Mouse (Mus musculus) ES-CJ7 (cell line): ENCODE data around the gene Prkca.

Source experiments
- DNase-seq: peaks from one replicate; pipeline ENCODE4 v3.0.0; 2011; ENCODE audit warnings: low read depth, low spot score

The Prkca gene

DNA sequence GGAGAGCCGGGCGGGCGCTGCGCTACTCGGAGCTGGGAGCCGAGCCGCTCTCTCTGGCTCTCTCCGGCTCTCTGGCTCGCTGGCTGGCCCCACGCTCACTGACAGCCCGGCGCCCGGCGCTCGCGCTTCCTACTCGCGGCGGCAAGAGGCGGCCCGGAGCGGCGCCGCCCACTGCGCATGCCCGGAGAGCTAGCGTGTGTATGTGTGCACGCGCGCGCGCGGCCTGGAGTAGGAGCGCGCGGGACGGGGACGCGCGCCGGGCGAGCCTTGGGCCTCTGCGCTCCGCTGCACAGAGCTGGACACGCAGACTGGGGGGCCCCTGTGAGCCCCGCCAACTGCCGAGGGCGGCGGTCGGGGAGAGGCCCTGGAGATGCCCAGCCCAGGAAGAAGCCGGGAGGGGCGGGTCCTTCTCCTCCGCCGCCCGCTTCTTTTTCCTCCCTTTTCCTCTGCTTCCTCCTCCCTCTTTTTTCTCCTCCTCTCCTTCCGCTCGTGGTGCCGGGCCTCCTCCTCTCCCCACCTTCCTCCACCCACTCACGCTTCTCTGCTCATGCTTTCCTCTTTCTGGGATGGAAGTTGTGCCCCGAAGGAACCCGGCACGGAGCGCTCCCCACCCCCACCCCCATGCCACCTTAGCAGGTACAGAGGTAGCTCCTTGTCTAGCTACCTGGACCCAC is at the start of gene Prkca:
Gene Prkca, minus strand, starts transcription at position 140 of the 674 bp plus-strand sequence.
- peak; percentile 90 for DNase-seq

DNA sequence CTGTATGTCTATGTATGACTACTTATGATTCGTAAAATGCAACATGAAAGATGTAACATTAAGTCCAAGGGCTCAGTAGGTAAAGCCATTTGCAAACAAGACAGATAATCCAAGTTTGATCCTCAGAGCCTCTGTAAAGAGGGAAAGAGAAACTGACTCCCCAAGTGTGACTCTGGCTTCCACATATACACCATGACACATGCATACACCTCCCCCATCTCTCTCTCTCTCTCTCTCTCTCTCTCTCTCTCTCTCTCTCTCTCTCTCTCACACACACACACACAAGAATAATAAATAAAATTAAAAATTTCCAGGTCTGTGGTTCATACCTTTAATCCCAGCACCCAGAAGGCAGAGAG is 41.9 kb upstream of the Prkca start:
- DNase-seq, result no peak

DNA sequence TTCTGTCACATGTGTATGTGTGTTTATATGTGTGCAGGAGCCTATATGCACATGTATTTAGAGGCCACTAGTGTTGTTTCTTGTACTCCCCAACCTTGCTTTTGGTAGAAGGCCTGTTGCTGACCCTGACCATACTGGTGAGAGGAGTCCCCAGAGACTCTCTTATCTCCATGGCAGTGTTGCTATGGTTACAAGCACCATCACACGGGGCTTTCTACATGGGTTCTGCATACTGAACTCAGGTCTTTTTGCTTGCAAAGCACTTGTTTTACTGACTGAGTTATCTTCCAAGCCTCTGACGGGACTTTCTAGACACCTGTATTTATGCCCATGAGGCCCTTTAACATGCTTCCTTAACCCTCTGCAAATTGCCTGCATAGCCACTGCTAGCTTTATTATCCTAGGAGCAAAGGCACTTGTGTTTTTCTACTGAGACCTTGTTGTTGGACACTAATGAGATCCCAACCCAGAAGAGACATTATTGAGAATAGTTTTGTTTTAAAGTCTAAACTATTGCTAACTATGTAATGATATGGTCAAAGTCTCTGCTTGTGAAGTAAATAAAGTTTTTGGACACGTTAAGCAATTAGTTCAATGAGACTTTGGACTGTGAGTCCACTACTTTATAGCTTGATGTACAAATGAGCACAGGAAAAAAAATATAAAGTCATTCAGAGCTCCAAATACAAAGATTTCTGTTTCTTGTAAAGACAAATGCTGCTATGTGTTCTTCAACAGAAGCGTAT is 41.4 kb upstream of the Prkca start:
- no peak for DNase-seq

DNA sequence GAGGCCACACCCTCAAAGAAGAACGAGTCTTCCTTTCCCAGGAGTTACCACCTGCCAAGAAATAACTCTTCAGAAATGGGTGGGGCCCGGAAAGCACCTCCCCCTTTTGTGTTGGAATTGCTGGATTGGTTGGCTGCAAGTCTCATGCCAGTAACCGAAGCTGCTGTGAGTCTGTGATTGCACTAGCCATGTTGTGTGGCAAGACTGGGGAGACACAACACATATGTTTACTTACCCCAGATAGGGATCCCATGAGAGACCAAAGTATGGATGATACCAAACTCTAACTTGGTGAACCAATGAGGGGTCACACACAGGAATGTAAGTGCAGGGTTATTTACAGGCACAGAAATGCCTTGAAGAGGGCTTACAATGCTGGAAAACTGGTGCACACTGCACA is 38.9 kb upstream of the Prkca start:
- DNase-seq, result no peak

DNA sequence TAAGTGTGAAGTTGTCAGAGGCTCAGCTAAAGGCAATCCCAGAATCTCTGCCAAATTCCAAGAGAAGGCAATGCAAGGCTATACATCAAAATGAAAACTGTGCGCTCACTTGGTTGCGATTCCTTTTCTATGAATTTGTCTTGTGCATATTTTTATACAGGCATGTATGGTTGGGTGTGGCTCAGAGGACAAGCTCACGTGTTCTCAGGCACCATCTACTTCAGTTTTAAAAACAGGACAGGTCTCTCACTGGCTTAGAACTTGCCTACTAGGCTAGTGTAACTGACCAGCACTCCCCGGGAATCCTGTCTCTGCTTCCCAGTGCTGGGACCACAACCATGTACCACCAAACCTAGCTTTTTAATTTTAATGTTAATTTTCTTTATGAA is 34.6 kb upstream of the Prkca start:
- no peak for DNase-seq

DNA sequence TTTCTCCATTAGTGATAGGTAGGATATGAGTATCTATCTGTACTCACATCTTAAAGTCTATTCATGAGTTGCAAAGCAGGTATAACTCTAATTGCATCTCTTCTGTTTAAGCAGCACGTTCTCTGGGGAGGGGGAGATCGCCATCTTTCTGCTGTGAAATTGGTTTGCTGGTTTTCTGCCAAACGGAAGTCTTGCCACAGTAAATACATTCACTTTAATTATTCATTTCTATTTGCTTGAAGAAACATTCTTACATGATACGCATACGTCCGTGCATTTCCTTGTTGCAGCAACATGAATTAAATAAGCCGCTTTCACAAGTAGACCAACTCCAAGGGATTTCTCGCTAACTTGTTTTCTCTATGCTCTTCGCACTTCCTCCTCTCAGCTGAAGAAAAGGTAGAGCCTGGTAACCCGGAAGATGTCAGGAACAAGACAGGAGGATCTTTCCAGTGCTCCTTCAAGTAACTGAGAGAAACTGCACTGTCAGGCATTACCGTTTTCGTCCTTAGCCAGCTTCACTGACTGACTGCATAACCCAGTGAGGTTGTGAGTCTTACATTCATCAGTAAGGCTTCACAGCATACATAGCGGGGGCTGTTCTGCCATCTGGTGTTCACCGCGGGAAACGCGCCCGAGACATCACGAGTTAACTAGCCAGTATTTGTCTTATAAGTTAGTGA is 34.1 kb upstream of the Prkca start:
- peak; percentile 77 for DNase-seq

DNA sequence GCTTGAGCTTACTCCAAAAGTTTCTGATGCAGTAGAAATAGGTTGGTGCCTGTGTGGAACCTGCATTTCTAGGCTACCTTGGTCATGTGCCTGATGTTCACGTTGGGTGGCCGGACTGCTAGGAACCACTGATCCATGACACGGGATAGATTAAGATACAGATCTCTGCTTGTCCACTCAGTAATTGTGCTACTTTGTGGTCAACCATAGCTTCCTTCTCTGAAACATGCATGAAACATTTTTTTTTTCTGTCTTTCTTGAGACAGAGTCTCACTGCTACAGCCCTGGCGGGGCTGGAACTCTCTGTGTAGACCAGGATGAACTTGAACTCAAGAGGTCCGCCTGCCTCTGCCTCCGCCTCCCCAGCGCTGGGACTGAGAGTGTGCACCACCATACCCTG is 33.1 kb upstream of the Prkca start:
- no peak for DNase-seq

DNA sequence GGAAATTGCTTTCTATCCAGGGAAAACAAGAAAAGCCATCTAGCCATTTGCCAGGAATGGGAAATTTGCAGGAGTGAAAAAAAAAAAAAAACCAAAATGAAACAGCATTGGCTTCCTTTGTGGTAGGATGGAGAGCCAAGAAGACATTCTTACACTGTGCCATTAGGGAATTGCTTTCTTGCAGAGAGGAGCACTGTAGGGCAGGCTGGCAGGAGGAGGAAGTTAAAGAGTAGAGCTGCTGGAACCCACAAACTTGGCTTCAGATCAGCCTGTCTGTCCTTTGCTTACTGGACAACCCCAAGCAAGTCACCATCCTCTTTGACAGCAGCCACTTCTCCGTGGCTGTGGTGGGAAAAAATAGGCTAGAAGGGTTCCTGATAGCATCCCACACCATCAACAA is 23.3 kb upstream of the Prkca start:
- DNase-seq, result no peak

DNA sequence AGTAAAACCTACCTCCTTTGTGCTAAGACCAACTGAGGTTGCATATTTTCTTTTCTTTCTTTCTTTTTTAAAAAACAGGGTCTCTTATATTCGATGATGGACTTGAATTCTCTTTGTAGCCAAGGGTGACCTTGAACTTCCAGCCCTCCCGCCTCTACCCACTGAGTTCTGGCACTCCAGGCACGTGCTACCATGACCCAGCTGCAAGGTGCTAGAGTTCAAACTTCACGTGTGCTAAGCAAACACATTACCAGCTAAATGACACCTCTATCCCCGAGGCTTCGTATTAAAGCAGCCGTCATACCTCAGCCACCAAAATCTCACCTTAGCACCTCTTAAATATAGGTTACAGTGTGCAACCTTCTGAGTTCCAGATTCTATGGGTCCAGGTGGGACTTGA is 21.9 kb upstream of the Prkca start:
- DNase-seq, result peak; percentile 17

DNA sequence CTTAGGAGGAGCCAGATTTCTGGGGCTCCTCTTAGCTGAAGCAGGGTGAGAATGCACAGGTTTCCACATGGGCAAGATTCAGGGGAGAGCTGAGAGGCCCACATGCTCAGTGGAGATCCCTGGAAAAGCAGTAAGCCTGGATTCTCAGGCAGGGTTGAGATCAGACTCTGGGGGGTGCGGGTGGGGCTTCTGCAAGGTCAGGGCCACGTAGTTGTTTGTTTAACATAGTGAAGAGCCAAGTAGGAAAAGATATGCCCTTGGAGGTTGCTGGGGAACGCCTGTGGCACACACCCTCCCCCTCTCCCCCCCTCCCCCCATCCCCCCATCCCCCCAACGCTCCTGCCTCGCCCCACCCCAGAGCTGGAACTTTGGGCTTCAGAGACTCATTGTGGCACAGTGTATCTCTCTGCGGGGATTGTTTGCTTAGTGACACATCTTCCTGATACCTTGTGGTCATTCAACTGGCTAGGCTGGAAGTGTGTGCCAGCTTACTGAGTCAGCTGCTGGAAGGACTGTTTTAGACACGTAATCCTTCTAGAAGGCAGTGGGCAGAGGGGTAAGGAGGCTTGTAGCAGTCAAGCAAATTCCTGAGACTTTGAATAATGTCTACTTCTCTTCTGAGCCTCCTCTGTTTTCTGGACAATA is 21.3 kb upstream of the Prkca start:
- DNase-seq, result peak; percentile 47

DNA sequence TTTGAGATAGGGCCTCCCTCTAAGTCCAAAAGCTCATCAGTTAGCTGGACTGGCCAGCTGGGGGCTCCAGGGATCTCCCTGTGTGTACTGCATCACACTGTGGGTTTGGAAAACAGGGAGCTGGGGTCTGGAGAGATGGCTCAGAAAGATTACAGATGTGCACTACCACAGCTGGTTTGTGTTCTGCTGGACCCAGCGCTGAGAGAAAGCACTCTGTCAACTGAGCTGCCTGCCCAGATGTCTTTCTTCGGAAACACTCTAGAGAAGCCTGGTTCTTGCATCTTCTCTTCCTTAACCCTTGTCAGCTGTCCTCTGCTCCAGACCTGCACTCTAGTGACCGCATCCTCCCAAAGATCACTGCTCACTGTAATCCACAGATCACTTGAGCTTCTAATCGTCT is 20.3 kb upstream of the Prkca start:
- no peak for DNase-seq

DNA sequence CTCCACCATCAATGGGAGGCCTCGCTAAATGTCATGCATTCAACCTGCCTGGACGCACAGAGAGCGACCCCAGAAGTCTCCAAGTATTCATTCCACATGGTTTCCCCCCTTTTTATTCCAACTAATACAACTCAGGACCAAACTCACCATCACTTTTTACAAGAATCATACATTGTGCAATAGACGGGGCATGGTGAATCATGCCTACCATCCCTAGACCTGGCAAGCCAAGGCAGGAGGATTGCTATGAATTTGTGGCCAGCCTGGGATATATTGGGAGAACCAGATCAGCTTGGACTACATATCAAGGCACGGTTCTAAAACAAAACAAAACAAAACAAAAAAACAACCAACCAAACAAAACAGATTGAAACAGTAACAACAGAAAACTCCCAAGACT is 19.2 kb upstream of the Prkca start:
- DNase-seq, result no peak

DNA sequence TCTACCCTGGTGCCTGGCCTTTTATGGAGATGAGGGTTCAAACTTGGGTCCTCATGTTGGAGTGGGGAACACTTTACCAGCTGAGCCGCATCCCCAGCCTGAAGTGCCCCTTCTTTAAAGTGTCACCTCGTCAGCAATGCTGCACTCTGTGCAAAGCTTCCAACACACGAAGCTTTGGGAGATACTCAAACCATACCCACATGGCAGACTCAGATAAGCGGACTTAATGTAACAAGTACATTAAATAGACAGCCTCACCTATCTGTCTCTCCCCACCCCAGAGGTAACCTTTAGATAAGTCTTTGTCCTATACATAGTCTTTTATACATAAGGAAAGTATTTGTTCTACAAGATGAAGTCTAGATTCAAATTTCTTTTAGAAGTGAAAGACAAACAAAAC is 17.3 kb upstream of the Prkca start:
- DNase-seq, result no peak

DNA sequence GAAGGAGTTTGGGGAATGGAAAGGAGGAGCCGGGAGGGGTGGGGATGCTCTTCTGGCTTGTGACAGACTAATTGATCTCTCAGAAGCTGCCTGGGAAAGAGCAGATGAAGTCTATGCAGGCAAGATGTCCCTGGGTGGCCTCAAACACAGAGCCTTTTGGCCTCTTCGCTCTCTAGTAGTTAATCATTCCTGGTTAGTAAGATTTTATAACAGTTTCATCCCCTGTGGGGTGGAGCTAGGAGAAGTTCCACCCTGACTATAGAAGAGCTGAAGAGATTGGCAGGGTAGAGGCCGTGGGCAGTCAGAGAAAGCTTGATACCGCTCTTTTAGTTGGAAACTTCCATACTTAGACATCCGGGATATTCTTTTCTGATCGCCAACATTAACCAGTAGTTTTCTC is 15.2 kb upstream of the Prkca start:
- DNase-seq, result no peak

DNA sequence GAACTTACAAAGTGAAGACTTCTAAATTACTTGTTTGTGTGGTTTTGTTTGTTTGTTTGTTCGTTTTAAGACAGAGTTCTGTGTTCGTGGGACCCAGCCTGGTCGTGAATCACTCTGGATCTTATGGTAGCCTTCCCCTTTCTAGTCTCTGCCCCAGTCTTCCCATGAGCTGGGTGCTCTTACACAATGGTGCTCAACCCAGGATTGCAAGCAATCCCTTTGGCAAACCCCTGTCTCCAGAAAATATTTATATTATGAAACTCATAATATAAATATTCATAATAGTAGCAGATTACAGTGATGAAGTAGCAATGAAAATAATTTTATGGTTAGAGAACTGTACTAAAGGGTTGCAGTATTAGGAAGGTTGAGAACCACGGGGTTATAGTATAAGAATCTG is 12.3 kb upstream of the Prkca start:
- DNase-seq, result no peak

DNA sequence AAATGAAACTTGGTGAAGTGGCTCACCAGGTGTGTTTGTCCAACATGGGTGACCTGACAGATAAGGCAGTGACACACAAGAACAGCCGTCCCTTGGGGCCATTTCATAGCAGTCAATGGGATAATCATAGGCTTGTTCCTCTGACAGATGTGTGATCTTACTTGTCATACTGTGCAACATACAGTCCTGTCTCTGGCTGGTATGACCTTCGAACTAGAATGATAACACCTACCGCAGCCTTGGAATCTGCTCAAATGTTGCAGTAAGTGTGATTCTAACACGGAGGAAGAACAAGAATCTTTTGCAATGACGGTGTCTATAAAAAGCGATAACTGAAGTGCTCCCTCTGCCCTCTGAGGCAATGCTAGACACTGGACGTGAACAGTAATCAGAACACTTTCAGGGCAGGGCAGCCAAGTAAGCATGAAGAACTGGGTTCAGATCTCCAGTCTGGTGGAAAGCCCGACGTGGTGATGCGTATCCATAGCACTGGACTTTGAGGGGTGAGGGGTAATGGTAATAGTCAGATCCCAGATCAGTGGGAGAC is 9.2 kb upstream of the Prkca start:
- no peak for DNase-seq

DNA sequence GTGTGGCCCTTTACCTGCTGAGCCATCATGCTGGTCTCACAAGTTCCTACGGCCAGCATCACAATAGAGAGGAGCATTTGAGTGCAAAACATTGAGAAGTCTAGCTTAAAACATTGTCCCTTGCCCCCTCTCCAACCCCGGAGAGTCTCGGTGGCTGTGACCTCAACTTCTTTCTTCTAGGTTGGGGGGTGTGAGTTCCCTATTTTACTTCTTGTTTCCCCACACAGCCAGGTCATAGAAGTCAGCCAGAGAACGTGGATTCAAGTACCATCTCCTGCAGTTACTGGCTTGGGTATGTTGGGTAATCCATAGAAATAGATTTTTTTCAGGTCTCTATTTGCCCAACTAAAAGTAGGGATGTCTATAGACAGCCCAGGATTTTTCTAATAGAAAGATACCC is 7.1 kb upstream of the Prkca start:
- no peak for DNase-seq

DNA sequence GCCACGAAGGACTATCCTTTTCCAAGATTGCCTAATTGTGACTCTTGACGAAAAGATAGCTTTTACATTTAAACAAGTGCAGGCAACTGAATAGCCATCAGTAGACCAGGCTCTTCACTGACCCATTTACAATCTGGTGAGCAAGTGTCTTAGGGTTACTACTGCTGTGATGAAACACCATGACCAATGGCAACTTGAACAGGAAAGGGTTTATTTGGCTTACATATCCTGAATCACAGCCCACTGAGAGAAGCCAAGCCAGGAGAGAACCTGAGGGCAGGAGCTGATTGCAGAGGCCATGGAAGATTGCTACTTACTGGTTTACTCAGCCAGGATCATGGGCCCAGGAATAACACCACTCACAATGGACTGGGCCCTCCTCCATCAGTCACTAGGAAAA is 1.6 kb upstream of the Prkca start:
- no peak for DNase-seq

DNA sequence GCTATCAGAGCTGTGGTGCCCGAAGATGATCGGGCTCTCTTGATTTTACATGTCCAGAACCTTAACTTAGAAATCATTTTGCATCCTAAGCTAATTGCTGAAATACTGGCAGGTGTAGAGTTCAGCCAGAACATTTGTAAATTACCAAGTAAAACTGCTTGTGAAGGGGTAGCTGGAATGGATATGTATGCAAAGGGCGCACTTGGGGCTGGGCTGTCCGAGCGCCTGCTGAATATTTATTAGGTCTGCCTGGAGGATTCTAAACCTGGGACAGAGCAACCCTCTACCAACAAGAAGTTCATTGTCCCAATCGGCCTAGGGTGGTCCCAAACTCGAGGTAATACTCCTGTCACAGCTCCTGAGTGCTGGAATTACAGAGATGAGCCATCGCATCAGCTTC is 1.0 kb upstream of the Prkca start:
- DNase-seq, result no peak

DNA sequence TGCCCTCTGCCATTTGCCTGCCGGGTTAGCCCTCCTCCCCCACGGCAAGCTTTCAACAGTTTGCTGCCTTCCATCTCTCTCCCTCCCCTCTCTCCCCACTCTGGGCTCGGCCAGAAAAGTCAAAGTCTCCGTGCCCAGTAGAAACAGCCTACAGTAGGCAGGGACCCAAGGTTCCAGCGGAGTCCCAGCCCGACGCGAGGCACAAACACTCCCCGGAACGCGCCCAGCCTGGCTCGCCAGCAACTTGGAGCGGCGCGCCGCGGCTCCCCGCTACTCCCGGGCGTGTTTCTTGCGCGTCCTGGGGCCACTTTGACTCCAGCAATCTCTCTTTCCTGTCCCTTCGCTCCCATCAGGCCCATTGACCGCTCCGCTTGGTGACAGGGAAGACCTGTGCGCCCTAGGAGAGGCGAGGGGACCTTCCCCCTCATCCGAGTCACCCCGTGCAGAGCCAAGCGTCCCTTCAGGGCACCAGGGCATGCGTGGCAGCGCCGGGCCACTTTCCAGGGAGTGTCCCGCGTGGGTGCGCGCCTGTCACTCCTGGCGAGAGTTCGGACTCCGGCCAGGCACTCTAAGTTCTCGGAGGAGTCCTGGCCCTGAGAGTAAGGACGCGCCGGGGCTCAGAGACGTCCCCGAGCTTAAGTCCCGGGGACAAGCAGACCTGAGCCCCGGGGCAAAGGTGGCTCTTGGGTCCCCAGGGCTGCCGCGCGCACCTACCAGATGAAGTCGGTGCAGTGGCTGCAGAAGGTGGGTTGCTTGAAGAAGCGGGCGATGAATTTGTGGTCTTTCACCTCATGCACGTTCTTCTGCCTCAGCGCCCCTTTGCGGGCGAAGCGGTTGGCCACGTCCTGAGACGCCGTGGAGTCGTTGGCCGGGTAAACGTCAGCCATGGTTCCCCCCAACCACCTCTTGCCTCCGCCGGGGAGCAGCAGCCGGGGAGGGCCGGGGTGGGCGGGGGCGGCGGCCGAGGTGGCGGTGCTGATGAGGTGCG is 653 bp downstream of the Prkca start, which contains the start of gene Apoh:
Gene Apoh, plus strand, starts transcription at position 574 of the 988 bp plus-strand sequence.
- DNase-seq, result peak; percentile 36

DNA sequence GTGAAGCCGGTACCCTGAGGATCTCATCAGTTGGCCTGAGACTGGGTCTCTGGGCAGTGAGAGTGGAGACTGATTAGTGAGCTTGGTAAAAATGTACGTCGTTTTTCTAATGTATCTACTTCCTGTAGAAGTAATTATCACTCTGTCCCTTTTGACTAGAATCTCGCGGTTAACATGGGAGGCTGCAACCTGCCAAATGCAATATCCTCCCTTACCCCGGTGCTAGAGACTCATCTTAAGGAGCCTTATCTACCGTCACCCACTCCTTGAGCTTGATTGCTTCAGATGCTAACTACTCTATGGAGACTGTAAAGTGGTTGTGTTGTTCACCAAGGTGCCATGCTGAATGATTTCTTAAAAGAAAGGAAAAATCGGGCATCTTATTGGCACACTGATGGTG is 1.9 kb downstream of the Prkca start:
- no peak for DNase-seq
